Mouse (Mus musculus) neural tube, embryonic 11.5 days (tissue): ENCODE measurements around the gene Maats1. TPM values are rescaled to one million over a fixed set of nuclear protein-coding genes. Genes with fewer than 3 reads are reported as not detected.

Source experiments
- ATAC-seq: fragments of 200-750 bp; cut with Nextera tagmentation; 2 replicates; pipeline ENCODE4 v1.8.0; 2017; ENCODE audit warnings: moderate number of reproducible peaks, mild to moderate bottlenecking, moderate TSS enrichment, moderate library complexity; ENCODE audit not compliant: insufficient read depth, low FRiP score, low TSS enrichment
- DNase-seq: peaks from one replicate; pipeline ENCODE4 v3.0.0-alpha.2; 2015; ENCODE audit warnings: low spot score
- H3K27ac ChIP-seq: fragments of 300-500 bp; sonication (generic); 2 replicates; pipeline ENCODE4 v1.5.1; 2014; ENCODE audit warnings: low read depth, mild to moderate bottlenecking, low read length
- H3K27me3 ChIP-seq: fragments of 300-500 bp; sonication (generic); 2 replicates; pipeline ENCODE4 v1.6.1; 2014; ENCODE audit warnings: mild to moderate bottlenecking, low read length, mixed read lengths; ENCODE audit not compliant: control insufficient read depth, insufficient read depth
- H3K36me3 ChIP-seq: fragments of 300-500 bp; sonication (generic); 2 replicates; pipeline ENCODE4 v1.6.1; 2014; ENCODE audit warnings: mild to moderate bottlenecking, low read length, moderate library complexity, mixed read lengths; ENCODE audit not compliant: control insufficient read depth, insufficient read depth
- H3K4me1 ChIP-seq: fragments of 300-500 bp; sonication (generic); 2 replicates; pipeline ENCODE4 v1.6.1; 2014; ENCODE audit warnings: low read length, mixed read lengths; ENCODE audit not compliant: control insufficient read depth, insufficient read depth
- H3K4me2 ChIP-seq: fragments of 300-500 bp; sonication (generic); 2 replicates; pipeline ENCODE4 v1.6.1; 2014; ENCODE audit warnings: low read depth, mild to moderate bottlenecking, moderate library complexity
- H3K4me3 ChIP-seq: fragments of 300-500 bp; sonication (generic); 2 replicates; pipeline ENCODE4 v1.5.1; 2014; ENCODE audit warnings: low read depth, low read length
- H3K9ac ChIP-seq: fragments of 300-500 bp; sonication (generic); 2 replicates; pipeline ENCODE4 v1.6.1; 2014; ENCODE audit warnings: mild to moderate bottlenecking, low read length
- H3K9me3 ChIP-seq: fragments of 300-500 bp; sonication (generic); 2 replicates; pipeline ENCODE4 v1.6.1; 2016; ENCODE audit warnings: low read length; ENCODE audit not compliant: control insufficient read depth
- WGBS: fragments of 180-500 bp; shearing (Covaris S2); extraction: QIAGEN DNeasy Blood & Tissue Kit; methylation state at CpG from one replicate; pipeline ENCODE4 v1.1.7; 2014; 5-methylcytosine and 5-hydroxymethylcytosine counted together
- polyA plus RNA-seq: library from polyadenylated mRNA; unstranded; fragments of >200 nt; fragmentation: Nextera tagmentation; extraction: Ambion mirVana; gene quantifications from 2 replicates; pipeline ENCODE4 v1.2.1, GENCODE M21; 2014

Gene Maats1
- polyA plus RNA-seq, 1 experiment from 2014 or later: 0.19 TPM

DNA sequence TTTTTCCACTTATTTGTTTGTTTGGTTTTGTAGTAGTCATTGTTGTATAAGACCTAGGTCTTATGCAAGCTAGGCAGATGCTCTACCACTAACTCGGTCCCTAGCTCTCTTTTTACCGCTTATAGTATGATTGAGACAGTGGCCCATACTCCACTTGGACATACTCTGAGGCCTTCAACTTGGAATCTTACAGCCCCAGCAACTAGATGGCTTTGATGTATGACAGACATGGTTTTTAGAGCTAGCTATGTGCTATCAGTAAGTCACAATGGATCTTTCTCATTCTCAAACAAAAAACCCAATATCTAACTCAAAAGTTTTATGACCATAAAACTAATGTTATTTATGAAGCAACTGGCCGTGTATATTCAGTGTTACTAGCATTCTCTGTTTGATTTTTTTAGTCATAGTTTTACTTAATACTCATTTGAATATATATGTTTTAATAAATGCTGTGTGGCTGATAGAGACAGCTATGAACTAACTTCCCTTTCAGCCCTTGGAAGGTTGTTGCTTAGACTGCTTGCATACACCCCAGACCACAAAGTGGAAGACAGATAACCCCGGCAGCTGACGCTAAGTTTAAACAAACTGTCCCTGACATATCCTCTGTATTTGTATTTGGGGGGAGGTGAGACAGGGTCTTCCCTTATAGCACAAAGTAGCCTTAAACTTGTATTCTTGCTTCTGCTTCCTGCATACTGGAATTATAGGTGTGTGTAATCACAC, 12.4 kb upstream of the Maats1 start:
- Histone ChIP-seq H3K27ac (no peak overlapping the region), H3K4me3 (no peak overlapping the region), H3K36me3 (0 out of 2 replicates have a peak, but pooled peaks cover 2% of the 10 kb centered on the region), H3K4me1 (no peaks in the 10 kb centered on the region), H3K27me3 (no peaks in the 10 kb centered on the region), H3K4me2 (no peak overlapping the region), H3K9me3 (no peaks in the 10 kb centered on the region), H3K9ac (no peak overlapping the region)
- DNase-seq: no peak
- 93% methylated on average over 5 of the region's 5 CpGs for WGBS
- no peak for ATAC-seq

DNA sequence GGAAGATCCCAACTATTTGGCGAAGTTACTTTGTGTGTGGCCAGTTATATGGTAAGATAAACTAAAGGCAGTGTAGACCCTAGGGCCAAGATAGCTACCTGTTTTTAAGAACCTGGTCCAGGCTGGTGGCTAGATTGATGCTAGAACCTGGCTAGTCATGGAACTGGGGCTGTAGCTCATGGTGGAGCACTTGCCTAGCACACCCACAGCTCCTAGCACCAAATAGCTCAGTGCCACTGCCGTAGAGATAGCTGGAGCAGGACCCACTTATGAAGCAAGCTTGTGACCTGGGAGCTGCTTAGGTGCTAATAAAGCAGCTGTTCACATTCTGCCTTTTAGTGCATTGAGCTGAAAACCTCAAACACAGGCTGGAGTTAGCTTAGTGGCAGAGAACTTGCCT, 11.7 kb upstream of the Maats1 start:
- 92% methylated on average over 2 of the region's 2 CpGs for WGBS
- Histone ChIP-seq H3K9me3 (no peaks in the 10 kb centered on the region), H3K4me3 (no peak overlapping the region), H3K9ac (no peak overlapping the region), H3K4me1 (no peaks in the 10 kb centered on the region), H3K36me3 (0 out of 2 replicates have a peak, but pooled peaks cover 2% of the 10 kb centered on the region), H3K27ac (no peak overlapping the region), H3K27me3 (no peaks in the 10 kb centered on the region), H3K4me2 (no peak overlapping the region)
- ATAC-seq (no peak), DNase-seq (no peak)

DNA sequence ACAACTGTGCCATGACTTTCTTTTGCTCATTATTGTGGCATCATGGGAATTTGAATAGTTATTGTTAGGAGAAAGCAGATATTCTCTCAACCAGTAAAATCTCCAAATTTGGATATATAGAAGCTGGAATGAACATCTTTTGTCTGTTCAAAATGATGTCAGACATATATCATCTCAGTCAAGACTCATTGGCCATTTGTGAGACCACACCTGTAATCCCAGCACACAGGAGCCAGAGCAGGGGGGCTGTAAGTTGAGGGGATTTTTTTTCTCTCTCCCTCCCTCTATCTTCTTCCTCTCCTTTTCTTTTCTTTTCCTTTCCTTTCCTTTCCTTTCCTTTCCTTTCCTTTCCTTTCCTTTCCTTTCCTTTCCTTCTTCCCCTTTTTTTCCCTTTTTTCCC, 10.9 kb upstream of the Maats1 start:
- no peak for ATAC-seq
- DNase-seq: no peak
- Histone ChIP-seq H3K9me3 (no peaks in the 10 kb centered on the region), H3K4me3 (no peak overlapping the region), H3K4me2 (no peak overlapping the region), H3K36me3 (0 out of 2 replicates have a peak, but pooled peaks cover 2% of the 10 kb centered on the region), H3K27me3 (no peaks in the 10 kb centered on the region), H3K9ac (no peak overlapping the region), H3K27ac (no peak overlapping the region), H3K4me1 (no peaks in the 10 kb centered on the region)

DNA sequence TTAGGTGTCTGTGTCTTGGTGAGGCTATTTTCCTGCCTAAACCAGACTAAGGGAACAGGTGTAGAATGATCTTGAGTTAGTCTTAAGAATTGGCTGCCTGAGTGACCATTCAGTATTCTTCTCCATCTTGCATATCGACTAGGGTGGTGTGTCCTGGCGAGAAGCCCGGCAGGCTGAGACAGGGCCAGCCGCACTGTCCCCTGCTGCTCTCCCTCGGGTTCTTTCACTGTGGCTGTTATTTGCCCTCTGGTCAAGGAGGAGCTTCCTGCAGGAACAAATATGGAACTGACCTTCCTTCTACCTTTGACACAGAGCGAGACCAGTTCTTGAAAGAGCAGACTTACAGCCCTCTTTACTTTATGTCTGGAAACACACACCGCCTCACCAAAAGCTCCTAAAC, 10.1 kb upstream of the Maats1 start:
- no peak for DNase-seq
- 87% methylated on average over 7 of the region's 7 CpGs for WGBS
- H3K36me3 ChIP-seq: 0 out of 2 replicates have a peak, but pooled peaks cover 2% of the 10 kb centered on the region

DNA sequence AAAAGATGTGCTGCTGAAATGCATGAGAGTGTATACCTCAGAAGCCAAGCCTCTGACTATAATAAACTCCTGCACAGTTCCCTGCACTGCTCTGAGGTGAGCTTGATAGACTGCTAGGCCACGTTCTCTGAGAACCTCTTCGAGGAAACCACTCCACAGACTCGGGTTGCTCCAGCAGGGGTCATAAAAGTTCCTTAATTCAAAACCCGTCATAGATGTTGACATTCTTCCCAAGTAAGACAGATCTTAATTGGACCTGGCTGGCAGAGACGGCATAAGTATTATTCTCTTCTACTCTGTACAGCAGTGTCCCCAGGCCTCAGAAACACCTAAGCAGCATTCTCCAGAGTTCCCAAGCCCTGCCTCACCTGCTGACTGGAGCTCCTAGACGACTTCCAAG, 9.0 kb upstream of the Maats1 start:
- Histone ChIP-seq H3K9me3 (no peaks in the 10 kb centered on the region), H3K36me3 (0 out of 2 replicates have a peak, but pooled peaks cover 2% of the 10 kb centered on the region), H3K9ac (no peak overlapping the region), H3K27me3 (no peaks in the 10 kb centered on the region), H3K27ac (no peak overlapping the region), H3K4me1 (peaks cover 3% of the 10 kb centered on the region; the same call in 1 of the 2 replicates), H3K4me2 (no peak overlapping the region), H3K4me3 (no peak overlapping the region)
- WGBS: 86% methylated on average over 6 of the region's 6 CpGs
- no peak for DNase-seq
- no peak for ATAC-seq

More for the DNA sequence above, 10.1 kb upstream of the Maats1 start:
- H3K27ac ChIP-seq: no peak overlapping the region
- H3K9me3 ChIP-seq: no peaks in the 10 kb centered on the region
- no peak for ATAC-seq
- H3K4me3 ChIP-seq: no peak overlapping the region
- no peaks in the 10 kb centered on the region for H3K27me3 ChIP-seq
- no peak overlapping the region for H3K9ac ChIP-seq
- H3K4me2 ChIP-seq: no peak overlapping the region
- peaks cover 3% of the 10 kb centered on the region; the same call in 1 of the 2 replicates for H3K4me1 ChIP-seq

DNA sequence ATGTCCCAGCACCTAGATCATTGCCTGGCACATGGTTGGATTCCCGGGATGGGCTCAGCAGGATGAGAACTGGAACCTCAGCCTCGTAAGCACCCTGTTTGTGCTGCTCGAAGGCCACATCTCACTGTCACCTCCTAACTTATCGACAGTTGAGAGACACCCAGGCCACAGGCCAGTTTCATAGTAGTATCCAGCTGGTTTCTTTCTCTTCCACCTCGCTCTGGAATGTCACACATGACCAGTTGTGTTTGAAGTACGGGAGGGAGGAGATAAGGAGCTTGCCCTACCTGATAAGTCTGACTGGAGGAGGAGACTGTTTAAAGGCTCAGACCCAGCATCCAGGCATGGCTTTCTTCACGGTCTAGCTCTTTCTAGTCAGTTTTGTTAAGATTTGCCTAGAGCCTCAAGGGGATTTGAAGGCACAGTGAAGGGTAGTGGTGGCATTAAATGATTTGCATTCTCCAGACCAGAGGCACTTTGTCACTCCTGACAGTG, 8.5 kb upstream of the Maats1 start:
- Histone ChIP-seq H3K9ac (no peak overlapping the region), H3K9me3 (no peaks in the 10 kb centered on the region), H3K36me3 (0 out of 2 replicates have a peak, but pooled peaks cover 2% of the 10 kb centered on the region), H3K4me1 (peaks cover 3% of the 10 kb centered on the region; the same call in 1 of the 2 replicates), H3K27me3 (no peaks in the 10 kb centered on the region), H3K27ac (no peak overlapping the region), H3K4me2 (no peak overlapping the region), H3K4me3 (no peak overlapping the region)
- 88% methylated on average over 7 of the region's 7 CpGs for WGBS
- ATAC-seq: no peak
- DNase-seq: no peak

DNA sequence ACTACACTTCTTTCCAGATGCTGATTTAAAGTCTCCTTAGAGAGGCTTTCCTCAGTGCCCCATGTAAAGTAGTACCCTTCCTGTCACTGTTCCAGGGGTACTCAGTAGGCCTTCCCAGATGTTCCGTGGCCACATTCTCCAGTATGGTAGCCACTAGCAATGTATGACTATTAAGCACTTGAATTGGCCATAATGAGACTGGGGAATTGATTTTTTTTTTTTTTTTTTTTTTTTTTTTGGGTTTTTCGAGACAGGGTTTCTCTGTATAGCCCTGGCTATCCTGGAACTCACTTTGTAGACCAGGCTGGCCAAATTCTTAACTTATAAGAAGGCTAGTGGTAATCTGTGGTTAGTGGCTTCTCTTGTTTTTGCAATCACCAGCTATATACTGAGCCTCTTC, 7.9 kb upstream of the Maats1 start:
- no peak overlapping the region for H3K4me2 ChIP-seq
- H3K4me1 ChIP-seq: peaks cover 3% of the 10 kb centered on the region; the same call in 1 of the 2 replicates
- no peak for DNase-seq
- 0 out of 2 replicates have a peak, but pooled peaks cover 2% of the 10 kb centered on the region for H3K36me3 ChIP-seq
- no peak overlapping the region for H3K9ac ChIP-seq
- no peaks in the 10 kb centered on the region for H3K27me3 ChIP-seq
- ATAC-seq: no peak
- H3K27ac ChIP-seq: no peak overlapping the region
- no peaks in the 10 kb centered on the region for H3K9me3 ChIP-seq
- 100% methylated on average over 2 of the region's 2 CpGs for WGBS
- H3K4me3 ChIP-seq: no peak overlapping the region

DNA sequence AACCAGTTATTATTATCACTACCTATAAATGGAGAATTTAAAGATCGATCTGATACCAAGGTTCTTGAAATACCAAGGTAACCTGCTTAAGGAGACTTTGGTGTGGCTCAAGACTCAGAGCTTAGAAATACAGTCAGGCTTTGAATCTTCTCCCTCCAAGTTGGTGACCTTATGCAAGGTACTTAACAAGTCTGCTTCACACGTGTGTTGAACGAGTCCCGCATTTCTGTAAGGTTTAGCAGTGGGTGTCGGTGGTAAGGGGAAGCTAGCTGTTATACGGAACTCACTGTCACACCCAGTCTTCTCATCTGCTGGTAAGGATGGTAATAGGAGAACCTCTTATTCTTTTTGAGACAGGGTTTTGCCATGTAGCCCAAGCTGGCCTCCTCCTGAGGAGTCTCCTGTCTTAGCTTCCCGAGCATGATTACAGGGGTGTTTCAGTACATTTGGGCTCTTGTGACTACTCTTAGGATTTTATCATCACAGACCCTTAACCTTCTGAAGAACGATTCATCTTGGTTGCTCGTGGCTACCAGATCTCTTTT, 6.3 kb upstream of the Maats1 start:
- no peak overlapping the region for H3K4me2 ChIP-seq
- DNase-seq: no peak

More for the DNA sequence above, 6.3 kb upstream of the Maats1 start:
- ATAC-seq: no peak
- H3K4me1 ChIP-seq: peaks cover 3% of the 10 kb centered on the region; the same call in 1 of the 2 replicates
- H3K27me3 ChIP-seq: no peaks in the 10 kb centered on the region
- no peaks in the 10 kb centered on the region for H3K9me3 ChIP-seq
- 93% methylated on average over 9 of the region's 9 CpGs for WGBS
- H3K4me3 ChIP-seq: no peak overlapping the region
- H3K36me3 ChIP-seq: 0 out of 2 replicates have a peak, but pooled peaks cover 2% of the 10 kb centered on the region
- no peak overlapping the region for H3K27ac ChIP-seq
- no peak overlapping the region for H3K9ac ChIP-seq
